Mouse (Mus musculus) neural tube, embryonic 13.5 days (tissue): Measurements from ENCODE around the gene Pzp. TPM values are rescaled to one million over a fixed set of nuclear protein-coding genes. Genes with fewer than 3 reads are reported as not detected.

Source experiments
- ATAC-seq: fragments of 200-750 bp; cut with Nextera tagmentation; 2 replicates; pipeline ENCODE4 v1.8.0; 2017; ENCODE audit warnings: low read depth, mild to moderate bottlenecking, moderate TSS enrichment, moderate library complexity
- H3K27ac ChIP-seq: fragments of 300-500 bp; sonication (generic); replicated peaks from 2 replicates; pipeline ENCODE4 v1.5.1; 2015; ENCODE audit warnings: moderate library complexity, mild to moderate bottlenecking, inconsistent platforms
- H3K27me3 ChIP-seq: fragments of 300-500 bp; sonication (generic); 2 replicates; pipeline ENCODE4 v1.6.1; 2015; ENCODE audit warnings: mild to moderate bottlenecking, inconsistent platforms
- H3K36me3 ChIP-seq: fragments of 300-500 bp; sonication (generic); 2 replicates; pipeline ENCODE4 v1.6.1; 2015; ENCODE audit warnings: mild to moderate bottlenecking, inconsistent platforms
- H3K4me1 ChIP-seq: fragments of 300-500 bp; sonication (generic); replicated peaks from 2 replicates; pipeline ENCODE4 v1.6.1; 2015; ENCODE audit warnings: inconsistent platforms
- H3K4me2 ChIP-seq: fragments of 300-500 bp; sonication (generic); 2 replicates; pipeline ENCODE4 v1.6.1; 2015; ENCODE audit warnings: inconsistent platforms, mild to moderate bottlenecking, moderate library complexity
- H3K4me3 ChIP-seq: fragments of 300-500 bp; sonication (generic); 2 replicates; pipeline ENCODE4 v1.5.1; 2015; ENCODE audit warnings: mild to moderate bottlenecking, inconsistent platforms
- H3K9ac ChIP-seq: fragments of 300-500 bp; sonication (generic); 2 replicates; pipeline ENCODE4 v1.6.1; 2015; ENCODE audit warnings: moderate library complexity, mild to moderate bottlenecking, inconsistent platforms
- H3K9me3 ChIP-seq: fragments of 300-500 bp; sonication (generic); 2 replicates; pipeline ENCODE4 v1.6.1; 2016; ENCODE audit warnings: inconsistent platforms
- WGBS: fragments of 180-500 bp; shearing (Covaris S2); methylation state at CpG from one replicate; pipeline ENCODE4 v1.1.7; 2015; 5-methylcytosine and 5-hydroxymethylcytosine counted together
- polyA plus RNA-seq: library from polyadenylated mRNA; unstranded; fragments of >200 nt; fragmentation: Nextera tagmentation; extraction: Ambion mirVana; gene quantifications from 2 replicates; pipeline ENCODE4 v1.2.1, GENCODE M21; 2015

Gene Pzp
- polyA plus RNA-seq, 1 experiment from 2014 or later = 0.21 TPM

- H3K4me2 ChIP-seq = peak overlapping the region; percentile 40
- WGBS = 13% methylated on average over 14 of the region's 14 CpGs
- no peaks in the 10 kb centered on the region for H3K9me3 ChIP-seq
- peak overlapping the region; percentile 10; the same call in 1 of the 2 replicates for H3K4me3 ChIP-seq
- H3K27me3 ChIP-seq = no peaks in the 10 kb centered on the region
- no peak overlapping the region for H3K27ac ChIP-seq
- ATAC-seq = peak; percentile 74
- no peak overlapping the region for H3K9ac ChIP-seq
- no peaks in the 10 kb centered on the region for H3K36me3 ChIP-seq
- H3K4me1 ChIP-seq = peaks cover 7% of the 10 kb centered on the region
Observed at GRCm38 (mm10) chr6:128445761-128446535, 80.6 kb downstream of the Pzp start.

GRCm38 (mm10) chr6:128440238-128440637 is 86.3 kb downstream of the Pzp start:
- whole genome bisulfite sequencing = 93% methylated on average over 2 of the region's 2 CpGs
- H3K36me3 ChIP-seq = peaks cover 13% of the 10 kb centered on the region
- no peak overlapping the region for H3K9ac ChIP-seq
- H3K27ac ChIP-seq = no peak overlapping the region
- no peak for ATAC-seq
- H3K27me3 ChIP-seq = no peaks in the 10 kb centered on the region; the same call in 1 of the 2 replicates
- no peaks in the 10 kb centered on the region for H3K9me3 ChIP-seq
- no peak overlapping the region for H3K4me2 ChIP-seq
- no peak overlapping the region for H3K4me3 ChIP-seq
- peaks cover 30% of the 10 kb centered on the region for H3K4me1 ChIP-seq

- Histone ChIP-seq H3K4me1 (peaks cover 30% of the 10 kb centered on the region), H3K9me3 (no peaks in the 10 kb centered on the region), H3K9ac (peak overlapping the region; percentile 68), H3K4me2 (peak overlapping the region; percentile 68), H3K27me3 (no peaks in the 10 kb centered on the region; the same call in 1 of the 2 replicates), H3K4me3 (peak overlapping the region; percentile 99), H3K36me3 (peaks cover 27% of the 10 kb centered on the region), H3K27ac (peak overlapping the region; percentile 54)
- peak; percentile 52 for ATAC-seq
- WGBS = 27% methylated on average over 18 of the region's 18 CpGs
Observed at GRCm38 (mm10) chr6:128438871-128439341, 87.6 kb downstream of the Pzp start.

GRCm38 (mm10) chr6:128438317-128438870 is 88.1 kb downstream of the Pzp start, which contains the start of gene Fkbp4:
Gene Fkbp4, minus strand, starts transcription at chr6:128438677.
- ATAC-seq = peak; percentile 94
- peaks cover 30% of the 10 kb centered on the region for H3K4me1 ChIP-seq
- H3K4me3 ChIP-seq = peak within 1 kb of the TSS; percentile 99
- H3K9me3 ChIP-seq = no peaks in the 10 kb centered on the region
- H3K9ac ChIP-seq = peak within 1 kb of the TSS; percentile 98
- no peaks in the 10 kb centered on the region; the same call in 1 of the 2 replicates for H3K27me3 ChIP-seq
- peak within 1 kb of the TSS; percentile 68 for H3K4me2 ChIP-seq
- under 1% methylated on average over 62 of the region's 67 CpGs for WGBS
- H3K27ac ChIP-seq = peak within 1 kb of the TSS; percentile 94
- H3K36me3 ChIP-seq = peaks cover 32% of the 10 kb centered on the region

GRCm38 (mm10) chr6:128437731-128438316 is 88.7 kb downstream of the Pzp start:
- H3K4me2 ChIP-seq = peak overlapping the region; percentile 68
- H3K27ac ChIP-seq = peak overlapping the region; percentile 94
- peaks cover 31% of the 10 kb centered on the region for H3K4me1 ChIP-seq
- WGBS = under 1% methylated on average over 52 of the region's 52 CpGs
- H3K4me3 ChIP-seq = peak overlapping the region; percentile 99
- ATAC-seq = peak; percentile 79
- peaks cover 37% of the 10 kb centered on the region for H3K36me3 ChIP-seq
- peak overlapping the region; percentile 98 for H3K9ac ChIP-seq
- H3K27me3 ChIP-seq = no peaks in the 10 kb centered on the region; the same call in 1 of the 2 replicates
- no peaks in the 10 kb centered on the region for H3K9me3 ChIP-seq

- Histone ChIP-seq H3K9ac (peak overlapping the region; percentile 98), H3K27me3 (no peaks in the 10 kb centered on the region; the same call in 1 of the 2 replicates), H3K4me3 (peak overlapping the region; percentile 99), H3K36me3 (peaks cover 43% of the 10 kb centered on the region), H3K9me3 (no peaks in the 10 kb centered on the region), H3K4me1 (peaks cover 37% of the 10 kb centered on the region), H3K27ac (peak overlapping the region; percentile 94), H3K4me2 (peak overlapping the region; percentile 68)
- ATAC-seq = no peak
- WGBS = 7% methylated on average over 10 of the region's 10 CpGs
Observed at GRCm38 (mm10) chr6:128437288-128437687, 89.2 kb downstream of the Pzp start.

- no peaks in the 10 kb centered on the region for H3K9me3 ChIP-seq
- WGBS = 91% methylated on average over 8 of the region's 8 CpGs
- no peak overlapping the region for H3K27ac ChIP-seq
- H3K36me3 ChIP-seq = peaks cover 51% of the 10 kb centered on the region
- peak overlapping the region; percentile 99 for H3K4me3 ChIP-seq
- H3K27me3 ChIP-seq = no peaks in the 10 kb centered on the region; the same call in 1 of the 2 replicates
- no peak for ATAC-seq
- peak overlapping the region; percentile 98 for H3K9ac ChIP-seq
- peaks cover 40% of the 10 kb centered on the region for H3K4me1 ChIP-seq
- peak overlapping the region; percentile 68 for H3K4me2 ChIP-seq
Observed at GRCm38 (mm10) chr6:128436356-128437005, 90.0 kb downstream of the Pzp start.

- H3K27ac ChIP-seq = no peak overlapping the region; the same call in 1 of the 2 replicates
- H3K4me2 ChIP-seq = no peak overlapping the region
- H3K4me1 ChIP-seq = peaks cover 40% of the 10 kb centered on the region
- ATAC-seq = no peak
- no peaks in the 10 kb centered on the region; the same call in 1 of the 2 replicates for H3K27me3 ChIP-seq
- H3K9me3 ChIP-seq = no peaks in the 10 kb centered on the region
- H3K4me3 ChIP-seq = peak overlapping the region; percentile 2; the same call in 1 of the 2 replicates
- no peak overlapping the region for H3K9ac ChIP-seq
- peaks cover 61% of the 10 kb centered on the region for H3K36me3 ChIP-seq
- 91% methylated on average over 5 of the region's 5 CpGs for WGBS
Observed at GRCm38 (mm10) chr6:128435474-128435873, 91.0 kb downstream of the Pzp start.

Other genes with a start within 250 kb of the Pzp start
- 0.95 and 1.2 TPM in 2 replicates for gene Tead4, start 225.9 kb downstream of the Pzp start, polyA plus RNA-seq
- gene Tulp3, start 170.9 kb downstream of the Pzp start, polyA plus RNA-seq = 20.8 and 21.0 TPM in 2 replicates
- gene Rhno1, start 163.8 kb downstream of the Pzp start, polyA plus RNA-seq = 101 and 115 TPM in 2 replicates
- 7.2 and 9.4 TPM in 2 replicates for gene Foxm1, start 163.8 kb downstream of the Pzp start, polyA plus RNA-seq
- gene Tex52, start 151.3 kb downstream of the Pzp start, polyA plus RNA-seq = 0.53 TPM in 1 of 2 replicates, not detected in the other
- gene Gm44596, start 151.2 kb downstream of the Pzp start, polyA plus RNA-seq = not detected in 2 replicates
- 7.1 and 8.6 TPM in 2 replicates for gene Nrip2, start 127.4 kb downstream of the Pzp start, polyA plus RNA-seq
- gene Itfg2, start 101.8 kb downstream of the Pzp start, polyA plus RNA-seq = 41.4 and 45.7 TPM in 2 replicates
- gene Fkbp4, start 88.0 kb downstream of the Pzp start, polyA plus RNA-seq = 339 and 363 TPM in 2 replicates
- gene A2ml1, start 54.9 kb upstream of the Pzp start, polyA plus RNA-seq = 0.91 and 1.4 TPM in 2 replicates
- not detected in 2 replicates for gene Klrb1a, start 96.8 kb upstream of the Pzp start, polyA plus RNA-seq
- gene Clec2h, start 135.7 kb upstream of the Pzp start, polyA plus RNA-seq = not detected in 2 replicates
- 0.63 TPM in 1 of 2 replicates, not detected in the other for gene Klrb1, start 196.3 kb upstream of the Pzp start, polyA plus RNA-seq